Mouse (Mus musculus): Measurements from ENCODE around the gene Igfbpl1. TPM values are rescaled to one million over a fixed set of nuclear protein-coding genes. Genes with fewer than 3 reads are reported as not detected.

The Igfbpl1 gene
- total RNA-seq, 1 experiment from 2014 or later = not detected

DNA sequence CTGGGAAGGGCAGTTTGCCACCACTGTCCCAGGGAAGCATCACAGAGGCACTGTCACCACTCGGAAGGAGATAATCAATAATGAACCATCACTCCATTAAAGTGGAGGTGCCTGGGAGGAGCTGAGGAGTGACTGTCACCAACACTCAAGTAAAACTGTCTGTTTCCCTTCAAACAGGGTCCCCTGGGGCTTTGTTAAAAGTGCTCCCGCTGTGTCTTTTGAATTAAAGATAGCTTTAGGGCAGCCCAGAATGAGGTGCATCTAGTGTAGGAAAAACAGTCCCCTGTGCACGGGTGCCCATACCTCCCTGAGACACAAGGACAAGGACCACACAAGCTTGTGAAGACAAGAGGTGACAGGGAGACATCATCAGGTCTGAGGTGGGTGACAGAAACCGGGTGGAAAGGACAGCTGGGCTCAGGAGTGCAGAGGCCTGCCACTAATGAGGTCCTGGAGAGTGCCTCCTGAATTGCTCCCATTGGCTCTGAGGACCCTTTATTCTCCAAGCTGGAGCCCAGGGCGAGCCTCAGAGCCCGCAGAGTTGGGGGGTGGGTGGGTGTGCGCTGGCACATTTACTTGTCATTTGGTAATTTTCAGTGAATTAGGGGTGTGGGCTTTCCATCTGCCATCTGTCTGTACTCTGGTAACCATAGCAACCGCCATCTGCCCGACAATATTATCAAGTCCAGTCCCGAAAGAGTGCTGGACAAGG is 2.5 kb downstream of the Igfbpl1 start:
- no peak for ATAC-seq (ENCODE audit: extremely low read depth, insufficient number of reproducible peaks, low FRiP score, poor library complexity, severe bottlenecking)

DNA sequence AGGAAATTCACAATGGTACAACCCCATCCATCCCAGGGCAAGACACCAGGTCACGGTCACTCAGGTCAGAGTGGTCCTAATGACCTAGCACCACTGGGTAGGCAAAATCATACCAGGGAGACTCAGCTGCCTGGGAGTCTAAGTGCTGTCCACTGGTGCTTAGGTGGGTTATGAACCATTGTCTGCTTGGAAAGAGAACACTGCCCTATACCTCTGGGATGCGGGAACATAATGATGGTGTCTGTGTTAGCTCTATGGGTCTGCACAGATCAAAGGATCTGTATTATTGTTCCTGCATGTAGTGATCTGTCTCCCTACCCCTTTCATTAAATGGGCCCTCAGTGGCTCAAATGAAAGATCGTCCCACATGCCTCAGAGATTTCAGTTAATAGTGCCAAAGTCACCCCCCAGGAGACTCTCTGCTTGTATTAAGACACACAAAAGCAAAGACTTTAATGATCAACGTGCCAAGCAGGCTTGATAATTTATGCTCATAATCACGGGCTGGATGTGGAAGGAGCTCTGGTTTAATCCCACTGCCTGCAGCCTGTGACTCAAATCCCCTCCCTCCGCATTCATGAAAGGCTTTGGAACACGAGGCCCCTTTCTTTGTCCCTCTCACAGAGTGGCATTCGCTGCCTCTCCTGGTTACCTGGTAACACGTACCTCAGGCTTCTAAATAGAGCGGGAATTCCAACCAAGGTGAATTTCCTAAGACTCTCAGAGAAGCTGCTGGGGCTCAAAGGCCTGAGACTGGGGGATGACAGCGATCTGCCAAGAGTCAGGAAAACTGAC is 3.7 kb downstream of the Igfbpl1 start:
- no peak for ATAC-seq (ENCODE audit: extremely low read depth, insufficient number of reproducible peaks, low FRiP score, poor library complexity, severe bottlenecking)

DNA sequence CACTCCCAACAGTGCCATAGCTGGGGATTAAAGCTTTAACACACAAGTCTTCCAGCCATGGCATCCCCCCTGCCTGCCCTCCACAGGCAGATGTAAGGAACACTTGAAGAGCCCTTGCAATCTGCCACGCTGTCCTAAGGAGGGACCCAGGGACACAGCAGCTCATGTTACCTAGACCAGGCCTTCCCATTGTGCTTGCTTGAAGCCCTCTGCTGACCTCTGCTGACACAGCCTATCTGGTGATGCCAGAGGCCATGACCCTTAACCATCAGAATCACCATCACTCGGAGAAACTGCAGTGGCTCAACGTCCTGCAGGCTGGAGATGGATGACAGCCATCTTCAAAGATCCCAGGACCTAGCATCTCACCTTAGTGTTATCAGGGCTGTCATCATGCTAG is 4.7 kb downstream of the Igfbpl1 start:
- no peak for ATAC-seq (ENCODE audit: extremely low read depth, insufficient number of reproducible peaks, low FRiP score, poor library complexity, severe bottlenecking)

- no peak for ATAC-seq (ENCODE audit: extremely low read depth, insufficient number of reproducible peaks, low FRiP score, poor library complexity, severe bottlenecking)
These were observed 6.5 kb downstream of the Igfbpl1 start for GRCm38 (mm10) chr4:45820074-45820830.

DNA sequence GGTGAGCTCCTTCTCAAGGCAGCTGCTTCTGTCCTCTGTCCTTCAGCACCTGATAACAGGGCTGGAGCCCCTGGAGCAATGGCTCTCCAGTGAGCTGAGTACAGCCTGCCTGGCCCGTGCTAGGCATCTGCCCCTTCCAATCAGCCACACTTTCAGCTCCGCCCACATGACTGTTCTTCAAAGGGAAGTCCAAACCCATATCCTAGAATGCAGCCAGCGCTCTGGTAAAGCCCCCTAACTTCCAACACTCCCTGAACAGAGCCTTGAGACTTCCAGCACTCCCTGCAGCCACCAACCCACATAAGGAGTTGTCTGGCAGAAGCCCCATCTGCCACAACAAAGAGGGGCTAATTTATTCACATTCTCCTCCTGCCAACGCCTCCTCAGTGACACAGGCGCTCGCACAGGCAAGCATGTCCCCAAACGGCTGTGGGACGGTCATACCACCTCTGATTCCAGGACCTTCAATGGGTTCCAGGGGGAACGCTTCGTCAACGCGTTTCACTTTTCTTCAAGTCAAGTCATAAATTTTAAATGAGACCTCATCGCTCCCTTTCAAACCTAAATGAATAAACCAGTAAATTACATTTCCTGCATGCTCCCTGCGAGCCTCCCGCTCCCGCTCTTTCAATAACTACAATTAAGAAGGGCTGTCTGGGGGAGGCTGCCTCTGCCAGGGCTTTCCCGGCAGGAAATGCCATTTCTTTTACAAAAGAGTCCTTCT is 7.4 kb downstream of the Igfbpl1 start:
- no peak for ATAC-seq (ENCODE audit: extremely low read depth, insufficient number of reproducible peaks, low FRiP score, poor library complexity, severe bottlenecking)

DNA sequence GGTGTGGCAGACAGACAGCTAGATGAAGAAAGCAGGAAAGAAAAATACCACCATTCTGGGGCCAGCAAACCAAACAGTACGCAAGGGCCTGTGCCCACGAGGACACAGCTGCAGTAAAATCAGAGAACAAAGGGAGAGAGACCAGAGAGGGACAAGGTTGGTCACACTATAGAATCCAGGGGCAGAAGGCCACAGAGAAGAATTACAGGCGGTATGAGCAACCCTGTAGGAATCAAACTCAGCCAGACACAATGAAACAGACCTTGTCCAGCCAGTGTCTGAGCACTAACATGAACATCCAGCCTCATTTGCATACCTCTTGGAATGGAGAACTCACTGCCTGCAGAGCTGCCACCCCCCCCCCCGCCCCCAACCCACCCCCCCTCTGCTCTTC is 7.9 kb downstream of the Igfbpl1 start:
- ATAC-seq (ENCODE audit: extremely low read depth, insufficient number of reproducible peaks, low FRiP score, poor library complexity, severe bottlenecking) = no peak

DNA sequence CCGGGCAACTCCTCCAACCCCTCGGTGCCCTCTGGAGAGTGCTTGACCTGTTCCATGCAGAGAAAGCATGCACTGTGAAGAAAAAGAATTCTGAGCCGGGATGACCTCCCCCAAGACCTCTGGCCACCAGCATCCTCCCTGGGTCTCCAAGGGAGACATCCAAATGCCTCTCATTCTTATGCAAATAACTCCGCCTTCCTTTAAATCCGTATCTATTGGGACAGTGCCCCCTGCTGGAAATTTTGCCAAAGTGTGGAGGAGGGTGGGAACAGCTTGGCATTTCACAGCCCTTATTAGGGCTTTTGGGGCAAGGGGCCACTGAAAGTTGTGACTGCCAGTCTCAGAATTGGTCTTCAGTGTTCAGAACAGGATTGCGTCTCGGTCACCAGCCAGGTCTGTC is 11.2 kb downstream of the Igfbpl1 start:
- ATAC-seq (ENCODE audit: extremely low read depth, insufficient number of reproducible peaks, low FRiP score, poor library complexity, severe bottlenecking) = no peak

DNA sequence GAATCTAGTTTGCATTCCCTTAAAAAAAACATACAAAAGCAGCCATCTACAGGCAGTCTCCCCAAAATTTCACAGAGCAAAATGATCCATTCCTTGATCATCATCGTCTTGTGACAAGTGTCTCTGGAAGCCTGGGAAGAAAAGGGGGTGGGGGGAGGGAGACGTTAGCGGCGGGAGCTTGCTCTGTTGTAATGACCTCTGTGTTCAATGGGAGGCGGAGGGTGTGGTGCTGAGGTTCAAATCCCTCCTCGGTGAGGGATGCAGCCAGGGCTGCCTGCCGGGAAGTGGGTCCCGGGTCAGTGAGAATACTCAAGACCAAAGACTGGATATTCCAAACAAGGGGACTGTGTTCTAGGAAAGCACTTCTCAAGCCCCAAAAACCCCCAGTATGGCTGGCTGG is 15.5 kb downstream of the Igfbpl1 start:
- no peak for ATAC-seq (ENCODE audit: extremely low read depth, insufficient number of reproducible peaks, low FRiP score, poor library complexity, severe bottlenecking)

DNA sequence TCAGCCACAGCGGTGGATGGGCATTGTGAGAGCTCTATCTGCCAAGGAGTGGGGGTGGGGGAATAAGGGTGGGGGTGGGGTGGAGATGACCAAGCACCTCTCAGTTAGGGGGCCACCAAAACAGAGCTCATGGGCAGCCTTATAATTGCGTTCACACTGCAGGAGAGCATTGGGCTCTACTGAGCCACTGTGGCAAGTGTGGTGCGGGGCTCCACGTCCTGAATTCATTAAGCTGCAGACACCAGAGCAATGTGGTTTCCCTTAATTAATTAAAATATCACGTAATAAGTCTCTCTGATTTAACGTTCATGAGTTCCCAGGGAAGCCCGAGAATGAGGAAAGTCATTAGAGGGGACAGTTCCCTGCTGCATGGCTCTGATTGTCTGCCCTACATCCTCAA is 18.7 kb downstream of the Igfbpl1 start:
- ATAC-seq (ENCODE audit: extremely low read depth, insufficient number of reproducible peaks, low FRiP score, poor library complexity, severe bottlenecking) = no peak

DNA sequence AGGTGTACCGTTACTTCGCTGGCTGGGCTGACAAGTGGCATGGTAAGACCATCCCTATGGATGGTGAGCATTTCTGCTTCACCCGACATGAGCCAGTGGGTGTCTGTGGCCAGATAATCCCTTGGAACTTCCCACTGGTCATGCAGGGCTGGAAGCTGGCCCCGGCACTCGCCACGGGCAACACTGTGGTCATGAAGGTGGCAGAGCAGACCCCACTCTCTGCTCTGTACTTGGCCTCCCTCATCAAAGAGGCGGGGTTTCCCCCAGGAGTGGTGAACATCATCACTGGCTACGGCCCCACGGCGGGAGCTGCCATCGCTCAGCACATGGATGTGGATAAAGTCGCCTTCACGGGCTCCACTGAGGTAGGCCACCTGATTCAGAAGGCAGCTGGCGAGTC is 23.8 kb downstream of the Igfbpl1 start:
- no peak for ATAC-seq (ENCODE audit: extremely low read depth, insufficient number of reproducible peaks, low FRiP score, poor library complexity, severe bottlenecking)

DNA sequence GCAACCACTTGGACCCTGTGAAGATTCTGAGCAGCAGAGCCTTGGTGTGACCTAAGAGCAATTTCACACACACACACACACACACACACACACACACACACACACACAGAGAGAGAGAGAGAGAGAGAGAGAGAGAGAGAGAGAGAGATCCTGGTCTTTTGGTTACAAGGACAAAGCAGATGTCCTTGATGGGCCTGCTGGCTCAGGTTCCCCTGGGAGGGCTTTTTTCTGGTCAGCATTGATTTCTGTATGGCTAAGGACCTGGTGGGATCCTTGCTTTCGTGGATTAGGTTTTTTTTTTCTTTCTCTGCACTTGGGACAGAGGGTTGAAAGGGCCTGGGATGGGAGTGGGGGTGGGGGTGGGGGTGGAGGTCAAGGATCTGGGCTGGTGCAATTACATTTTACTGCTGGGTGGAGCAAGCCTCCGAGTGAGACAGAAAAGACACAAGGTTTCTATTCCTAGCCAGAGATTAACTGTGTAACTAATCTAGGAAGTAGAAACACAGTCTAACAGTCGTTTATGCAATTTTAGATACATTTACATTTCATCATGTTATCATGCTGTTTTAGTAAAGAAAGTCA is 26.7 kb downstream of the Igfbpl1 start:
- no peak for ATAC-seq (ENCODE audit: extremely low read depth, insufficient number of reproducible peaks, low FRiP score, poor library complexity, severe bottlenecking)

DNA sequence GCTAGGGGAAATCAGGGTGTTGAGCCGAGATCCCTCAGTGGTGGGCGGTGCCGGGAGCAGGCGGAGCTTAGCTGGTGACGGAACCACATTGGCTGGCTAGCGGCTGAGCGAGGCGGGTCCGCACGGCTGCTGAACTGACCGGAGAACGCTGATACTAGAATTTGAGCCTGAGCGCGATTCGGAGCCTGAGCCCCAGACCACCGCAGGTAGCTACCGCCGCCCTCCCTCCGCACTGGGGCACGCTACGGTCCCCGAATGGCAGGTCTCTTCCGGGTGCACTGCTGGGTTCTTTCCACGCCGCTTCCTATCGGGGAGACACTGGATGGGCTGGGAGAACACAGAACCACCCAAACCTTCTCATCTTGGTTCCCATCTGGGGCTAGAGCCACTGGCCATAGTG is 27.8 kb downstream of the Igfbpl1 start, which contains the start of gene Aldh1b1:
Gene Aldh1b1 (plus strand): TSS at position 59 of the 400 bp plus-strand sequence.
- peak; percentile 75 for ATAC-seq (ENCODE audit: extremely low read depth, insufficient number of reproducible peaks, low FRiP score, poor library complexity, severe bottlenecking)

DNA sequence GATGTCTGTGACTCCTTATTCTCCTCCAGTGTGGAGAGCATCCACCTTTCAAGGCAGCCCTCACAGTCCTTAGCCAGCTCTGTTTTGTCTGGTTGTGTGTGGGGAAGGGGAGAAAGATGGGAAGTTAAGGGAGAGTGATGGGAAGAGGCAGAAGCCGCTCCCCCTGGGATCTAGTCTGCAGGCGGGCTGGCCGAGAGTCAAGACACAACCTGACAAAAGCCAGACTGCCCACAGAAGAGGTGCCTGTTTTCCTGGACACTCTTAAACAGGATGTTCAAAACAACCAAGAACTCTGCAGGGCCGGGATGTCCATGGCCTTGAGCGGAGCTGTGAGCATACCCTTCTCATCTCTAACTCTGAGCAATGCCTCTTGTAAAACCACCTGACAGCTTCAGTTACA is 30.0 kb downstream of the Igfbpl1 start:
- ATAC-seq (ENCODE audit: extremely low read depth, insufficient number of reproducible peaks, low FRiP score, poor library complexity, severe bottlenecking) = no peak

DNA sequence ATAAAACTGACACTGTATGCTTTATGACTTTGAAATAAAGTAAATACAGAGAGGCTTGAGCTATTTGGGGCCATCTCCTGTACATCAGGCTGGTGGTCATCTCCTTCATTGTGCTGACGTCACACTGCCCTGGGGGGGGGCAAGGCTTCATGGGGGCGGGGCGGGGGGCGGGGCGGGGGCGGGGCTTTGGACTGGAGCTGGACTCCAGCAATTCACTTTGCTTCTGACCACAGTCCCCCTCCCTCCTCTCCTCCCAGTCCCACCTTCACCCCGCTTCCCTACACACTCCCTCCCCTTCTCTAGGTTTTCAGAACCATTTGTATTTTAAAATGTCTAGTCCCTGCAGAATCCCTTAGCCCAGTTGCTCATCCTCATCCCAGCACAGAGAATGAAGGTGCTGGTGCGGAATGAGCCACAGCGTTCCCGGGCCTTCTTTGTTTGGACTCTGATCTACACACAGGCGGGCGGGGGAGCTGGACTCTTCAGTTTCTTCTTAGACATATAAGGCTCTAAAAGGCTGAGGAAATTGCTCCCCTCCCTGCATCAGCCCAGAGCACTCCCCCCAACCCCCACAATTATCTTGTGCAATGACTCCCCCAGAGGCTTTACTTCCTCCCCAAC is 31.4 kb downstream of the Igfbpl1 start:
- ATAC-seq (ENCODE audit: extremely low read depth, insufficient number of reproducible peaks, low FRiP score, poor library complexity, severe bottlenecking) = no peak

- no peak for ATAC-seq (ENCODE audit: extremely low read depth, insufficient number of reproducible peaks, low FRiP score, poor library complexity, severe bottlenecking)
These were observed 36.7 kb downstream of the Igfbpl1 start for GRCm38 (mm10) chr4:45790018-45790417.

- no peak for ATAC-seq (ENCODE audit: extremely low read depth, insufficient number of reproducible peaks, low FRiP score, poor library complexity, severe bottlenecking)
These were observed 37.3 kb downstream of the Igfbpl1 start for GRCm38 (mm10) chr4:45789263-45789958.

DNA sequence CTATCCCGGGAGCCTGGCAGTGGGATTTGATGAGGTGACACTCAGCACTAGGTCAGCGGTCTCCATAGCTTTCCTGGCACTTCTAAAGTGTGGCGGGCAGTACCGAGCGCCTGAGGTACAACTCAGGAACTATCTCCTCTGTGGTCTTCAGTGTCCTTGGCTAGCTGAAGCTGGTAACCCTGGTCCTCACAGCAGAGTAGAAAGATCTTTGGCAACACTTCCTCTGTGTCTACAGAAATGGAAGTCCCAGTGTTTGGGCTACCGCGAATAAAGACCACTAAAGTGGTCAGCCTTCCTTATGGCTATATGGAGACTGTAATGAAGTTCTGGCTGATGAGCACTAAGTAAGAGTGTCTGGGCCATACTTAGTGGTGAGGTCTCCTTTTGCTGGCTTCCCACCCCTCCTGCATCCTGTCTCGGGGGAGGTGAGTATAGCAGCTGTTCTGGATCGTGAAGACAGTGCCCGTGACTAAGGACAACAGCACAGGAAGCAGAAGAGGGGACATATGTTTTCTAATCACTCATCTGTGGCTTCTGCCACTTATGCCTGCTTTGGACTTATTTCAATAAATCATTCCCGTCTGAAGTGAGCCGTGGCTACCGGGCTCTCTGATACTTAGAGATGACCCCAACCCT is 38.2 kb downstream of the Igfbpl1 start:
- ATAC-seq (ENCODE audit: extremely low read depth, insufficient number of reproducible peaks, low FRiP score, poor library complexity, severe bottlenecking) = no peak
